Mouse (Mus musculus) small intestine, adult 2 months (tissue): Measurements from ENCODE around the gene Rab27a.

Experiments used
- CTCF ChIP-seq: fragments of 200-500 bp; IDR thresholded peaks from 2 replicates; pipeline ENCODE4 v1.5.1; 2012; ENCODE audit warnings: low read depth, mild to moderate bottlenecking, control low read depth, inconsistent platforms, low read length, moderate library complexity, mixed read lengths; ENCODE audit not compliant: insufficient replicate concordance, insufficient read length; ENCODE audit errors: extremely low read depth
- POLR2A ChIP-seq: fragments of 200-500 bp; IDR thresholded peaks from 2 replicates; pipeline ENCODE4 v1.6.1; 2012; ENCODE audit warnings: low read depth, mild to moderate bottlenecking, control low read depth, inconsistent platforms, low read length, moderate library complexity

- no peak for TF ChIP-seq POLR2A
- no peak for TF ChIP-seq CTCF
Observed at GRCm38 (mm10) chr9:72996806-72997205, 47.8 kb upstream of the Rab27a start.
